Mouse (Mus musculus): ENCODE measurements around the gene Cracr2a. TPM values are rescaled to one million over a fixed set of nuclear protein-coding genes. Genes with fewer than 3 reads are reported as not detected.

The Cracr2a gene
- polyA plus RNA-seq (2014; fragmentation: Illumina TruSeq; extraction: RNeasy Lipid Tissue Mini Kit (QIAGEN cat#74804); ENCODE audit: low read depth, low replicate concordance), result 43.8 TPM

DNA sequence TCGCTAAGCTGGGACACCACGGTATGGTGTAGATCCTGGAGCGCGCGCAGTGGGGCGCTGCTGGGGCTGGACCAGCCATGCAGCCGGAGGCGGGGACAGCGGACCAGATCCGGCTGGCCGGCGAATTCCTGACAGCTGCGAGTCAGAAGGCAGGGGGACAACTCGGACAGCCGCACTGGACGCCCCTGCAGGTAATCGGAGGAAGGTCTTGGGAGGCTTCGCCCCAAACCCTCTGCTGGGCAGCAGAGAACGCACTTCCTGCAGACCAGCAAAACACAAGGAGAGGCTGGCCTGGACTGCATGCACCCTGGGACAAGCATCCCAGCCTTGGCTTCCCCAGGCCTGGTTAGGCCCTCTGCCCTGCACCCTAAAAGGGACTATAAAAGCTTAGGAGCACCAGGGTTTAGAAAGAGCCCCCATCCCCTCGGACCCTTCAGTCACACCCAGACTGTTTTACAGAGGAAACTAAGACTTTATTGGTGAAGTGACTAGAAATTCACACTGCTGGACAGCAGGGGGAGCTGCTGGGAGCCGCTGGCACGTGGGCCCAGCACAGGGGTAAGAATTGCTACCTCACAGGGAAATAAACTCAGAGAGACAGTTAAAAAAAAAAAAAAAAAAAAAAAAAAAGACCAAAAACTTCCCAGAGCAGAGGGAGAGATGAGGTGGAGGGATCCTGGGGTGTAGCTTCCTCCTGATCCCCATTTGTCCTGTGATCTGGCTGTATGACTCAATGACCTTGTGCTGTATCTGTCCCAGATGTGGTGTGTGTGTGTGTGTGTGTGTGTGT is at the start of gene Cracr2a:
Gene Cracr2a, plus strand, starts transcription at position 108 of the 790 bp plus-strand sequence.

Other genes with a start within 250 kb of the Cracr2a start
- 18.9 TPM for gene Parp11, start 114.5 kb upstream of the Cracr2a start, polyA plus RNA-seq (2014; fragmentation: Illumina TruSeq; extraction: RNeasy Lipid Tissue Mini Kit (QIAGEN cat#74804); ENCODE audit: low read depth, low replicate concordance)
- 0.16 TPM for gene Prmt8, start 208.1 kb downstream of the Cracr2a start, polyA plus RNA-seq (2014; fragmentation: Illumina TruSeq; extraction: RNeasy Lipid Tissue Mini Kit (QIAGEN cat#74804); ENCODE audit: low read depth, low replicate concordance)

Measured in sigmoid colon, adult 10 weeks (tissue).